Mouse (Mus musculus) hindbrain, embryonic 14.5 days (tissue): ENCODE results near the gene Atrnl1. TPM values are rescaled to one million over a fixed set of nuclear protein-coding genes. Genes with fewer than 3 reads are reported as not detected.

ENCODE experiments used
- ATAC-seq: fragments of 200-750 bp; cut with Nextera tagmentation; 2 replicates; pipeline ENCODE4 v1.8.0; 2017; ENCODE audit warnings: moderate number of reproducible peaks, mild to moderate bottlenecking, moderate TSS enrichment, moderate library complexity; ENCODE audit not compliant: low FRiP score
- DNase-seq: peaks from one replicate; pipeline ENCODE4 v3.0.0-alpha.2; 2015; ENCODE audit warnings: low spot score
- H3K27ac ChIP-seq: fragments of 300-500 bp; sonication (generic); 2 replicates; pipeline ENCODE4 v1.5.1; 2014; ENCODE audit warnings: mild to moderate bottlenecking, moderate library complexity
- H3K27me3 ChIP-seq: fragments of 300-500 bp; sonication (generic); 2 replicates; pipeline ENCODE4 v1.6.1; 2014; ENCODE audit warnings: mild to moderate bottlenecking, low read length, mixed read lengths; ENCODE audit not compliant: control insufficient read depth, insufficient read depth
- H3K36me3 ChIP-seq: fragments of 300-500 bp; sonication (generic); replicated peaks from 2 replicates; pipeline ENCODE4 v1.6.1; 2014; ENCODE audit not compliant: control insufficient read depth, insufficient read depth
- H3K4me1 ChIP-seq: fragments of 300-500 bp; sonication (generic); replicated peaks from 2 replicates; pipeline ENCODE4 v1.6.1; 2014; ENCODE audit warnings: antibody characterized with exemption, low read length, mixed read lengths; ENCODE audit not compliant: control insufficient read depth, insufficient read depth
- H3K4me2 ChIP-seq: fragments of 300-500 bp; sonication (generic); replicated peaks from 2 replicates; pipeline ENCODE4 v1.6.1; 2014; ENCODE audit warnings: mild to moderate bottlenecking, moderate library complexity
- H3K4me3 ChIP-seq: fragments of 300-500 bp; sonication (generic); replicated peaks from 2 replicates; pipeline ENCODE4 v1.5.1; 2014; ENCODE audit warnings: mild to moderate bottlenecking, low read length
- H3K9ac ChIP-seq: fragments of 300-500 bp; sonication (generic); 2 replicates; pipeline ENCODE4 v1.6.1; 2014
- H3K9me3 ChIP-seq: fragments of 300-500 bp; sonication (generic); 2 replicates; pipeline ENCODE4 v1.6.1; 2016; ENCODE audit warnings: low read length; ENCODE audit not compliant: control insufficient read depth
- WGBS: fragments of 180-500 bp; shearing (Covaris S2); extraction: QIAGEN DNeasy Blood & Tissue Kit; methylation state at CpG from one replicate; pipeline ENCODE4 v1.1.7; 2014; 5-methylcytosine and 5-hydroxymethylcytosine counted together
- polyA plus RNA-seq: library from polyadenylated mRNA; unstranded; fragments of >200 nt; fragmentation: Nextera tagmentation; extraction: Ambion mirVana; gene quantifications from 2 replicates; pipeline ENCODE4 v1.2.1, GENCODE M21; 2014

The Atrnl1 gene
- polyA plus RNA-seq, 1 experiment from 2014 or later, result 8.6 TPM

GRCm38 (mm10) chr19:57816221-57816996 lies 205.6 kb downstream of the Atrnl1 start:
- no peak overlapping the region for H3K9ac ChIP-seq
- WGBS, result 73% methylated on average over 17 of the region's 17 CpGs
- H3K27me3 ChIP-seq, result no peaks in the 10 kb centered on the region
- H3K27ac ChIP-seq, result no peak overlapping the region
- DNase-seq (peak; percentile 82), ATAC-seq (peak; percentile 74)
- 0 out of 2 replicates have a peak, but pooled peaks cover 6% of the 10 kb centered on the region for H3K4me1 ChIP-seq
- no peaks in the 10 kb centered on the region for H3K9me3 ChIP-seq
- H3K4me2 ChIP-seq, result no peak overlapping the region
- no peaks in the 10 kb centered on the region for H3K36me3 ChIP-seq
- no peak overlapping the region for H3K4me3 ChIP-seq

- Histone ChIP-seq H3K27ac (no peak overlapping the region), H3K4me2 (no peak overlapping the region), H3K4me3 (no peak overlapping the region), H3K9ac (no peak overlapping the region), H3K36me3 (no peaks in the 10 kb centered on the region), H3K9me3 (no peaks in the 10 kb centered on the region), H3K4me1 (0 out of 2 replicates have a peak, but pooled peaks cover 6% of the 10 kb centered on the region), H3K27me3 (no peaks in the 10 kb centered on the region)
- no peak for DNase-seq
- 65% methylated on average over 11 of the region's 11 CpGs for WGBS
- no peak for ATAC-seq
These were observed 206.9 kb downstream of the Atrnl1 start for GRCm38 (mm10) chr19:57817736-57818135.

- no peaks in the 10 kb centered on the region for H3K4me1 ChIP-seq
- ATAC-seq, result no peak
- no peaks in the 10 kb centered on the region for H3K27me3 ChIP-seq
- H3K9ac ChIP-seq, result no peak overlapping the region
- no peak for DNase-seq
- H3K4me3 ChIP-seq, result no peak overlapping the region
- 84% methylated on average over 4 of the region's 4 CpGs for WGBS
- no peaks in the 10 kb centered on the region for H3K9me3 ChIP-seq
- no peak overlapping the region for H3K4me2 ChIP-seq
- H3K36me3 ChIP-seq, result no peaks in the 10 kb centered on the region
- no peak overlapping the region for H3K27ac ChIP-seq
These were observed 212.6 kb downstream of the Atrnl1 start for GRCm38 (mm10) chr19:57823446-57823845.

GRCm38 (mm10) chr19:57825271-57826207 lies 214.7 kb downstream of the Atrnl1 start:
- ATAC-seq, result no peak
- no peaks in the 10 kb centered on the region for H3K9me3 ChIP-seq

GRCm38 (mm10) chr19:57833083-57833482 lies 222.2 kb downstream of the Atrnl1 start:
- WGBS, result 87% methylated on average over 7 of the region's 7 CpGs
- DNase-seq, result no peak
- Histone ChIP-seq H3K9me3 (no peaks in the 10 kb centered on the region), H3K27me3 (no peaks in the 10 kb centered on the region), H3K9ac (no peak overlapping the region), H3K4me3 (no peak overlapping the region), H3K4me2 (no peak overlapping the region), H3K4me1 (no peaks in the 10 kb centered on the region), H3K36me3 (no peaks in the 10 kb centered on the region), H3K27ac (no peak overlapping the region)
- no peak for ATAC-seq

More at GRCm38 (mm10) chr19:57825271-57826207, 214.7 kb downstream of the Atrnl1 start:
- H3K9ac ChIP-seq, result no peak overlapping the region
- 87% methylated on average over 13 of the region's 13 CpGs for WGBS
- H3K36me3 ChIP-seq, result no peaks in the 10 kb centered on the region
- H3K4me1 ChIP-seq, result no peaks in the 10 kb centered on the region
- H3K27ac ChIP-seq, result no peak overlapping the region; the same call in 1 of the 2 replicates
- H3K4me2 ChIP-seq, result no peak overlapping the region
- H3K27me3 ChIP-seq, result no peaks in the 10 kb centered on the region
- H3K4me3 ChIP-seq, result no peak overlapping the region
- no peak for DNase-seq

GRCm38 (mm10) chr19:57837882-57838281 lies 227.0 kb downstream of the Atrnl1 start:
- DNase-seq, result no peak
- WGBS, result 52% methylated on average over 6 of the region's 6 CpGs
- ATAC-seq, result no peak

GRCm38 (mm10) chr19:57838546-57838945 lies 227.7 kb downstream of the Atrnl1 start:
- H3K4me2 ChIP-seq, result no peak overlapping the region
- DNase-seq (no peak), ATAC-seq (no peak)
- H3K27me3 ChIP-seq, result no peaks in the 10 kb centered on the region
- no peaks in the 10 kb centered on the region for H3K9me3 ChIP-seq
- H3K4me3 ChIP-seq, result no peak overlapping the region
- 58% methylated on average over 9 of the region's 9 CpGs for WGBS
- peak overlapping the region; percentile 38; the same call in 1 of the 2 replicates for H3K27ac ChIP-seq
- peaks cover 9% of the 10 kb centered on the region; the same call in 1 of the 2 replicates for H3K4me1 ChIP-seq
- H3K9ac ChIP-seq, result no peak overlapping the region
- H3K36me3 ChIP-seq, result no peaks in the 10 kb centered on the region

More at GRCm38 (mm10) chr19:57837882-57838281, 227.0 kb downstream of the Atrnl1 start:
- peaks cover 9% of the 10 kb centered on the region; the same call in 1 of the 2 replicates for H3K4me1 ChIP-seq
- H3K4me3 ChIP-seq, result no peak overlapping the region
- H3K4me2 ChIP-seq, result no peak overlapping the region
- no peak overlapping the region for H3K27ac ChIP-seq
- no peak overlapping the region for H3K9ac ChIP-seq
- H3K9me3 ChIP-seq, result no peaks in the 10 kb centered on the region
- no peaks in the 10 kb centered on the region for H3K27me3 ChIP-seq
- no peaks in the 10 kb centered on the region for H3K36me3 ChIP-seq

- DNase-seq (no peak), ATAC-seq (no peak)
- H3K4me3 ChIP-seq, result no peak overlapping the region
- no peak overlapping the region for H3K4me2 ChIP-seq
- no peak overlapping the region for H3K27ac ChIP-seq
- no peaks in the 10 kb centered on the region for H3K4me1 ChIP-seq
- no peak overlapping the region for H3K9ac ChIP-seq
- H3K36me3 ChIP-seq, result no peaks in the 10 kb centered on the region
- H3K9me3 ChIP-seq, result no peaks in the 10 kb centered on the region
- H3K27me3 ChIP-seq, result no peaks in the 10 kb centered on the region
- WGBS, result 78% methylated on average over 4 of the region's 7 CpGs
These were observed 239.1 kb downstream of the Atrnl1 start for GRCm38 (mm10) chr19:57849915-57850314.

- ATAC-seq (no peak), DNase-seq (no peak)
- WGBS, result 86% methylated on average over 4 of the region's 4 CpGs
- H3K36me3 ChIP-seq, result no peaks in the 10 kb centered on the region
- H3K9me3 ChIP-seq, result no peaks in the 10 kb centered on the region
- no peak overlapping the region for H3K27ac ChIP-seq
- H3K4me3 ChIP-seq, result no peak overlapping the region
- no peak overlapping the region for H3K9ac ChIP-seq
- H3K27me3 ChIP-seq, result no peaks in the 10 kb centered on the region
- no peak overlapping the region for H3K4me2 ChIP-seq
- peaks cover 9% of the 10 kb centered on the region for H3K4me1 ChIP-seq
These were observed 257.5 kb downstream of the Atrnl1 start for GRCm38 (mm10) chr19:57868350-57868749.
